Mouse (Mus musculus) heart, embryonic 16.5 days (tissue): ENCODE data around the gene Jak2. TPM values are rescaled to one million over a fixed set of nuclear protein-coding genes. Genes with fewer than 3 reads are reported as not detected.

Source experiments
- ATAC-seq: fragments of 200-750 bp; cut with Nextera tagmentation; replicated peaks from 2 replicates; pipeline ENCODE4 v1.8.0; 2017; ENCODE audit warnings: moderate number of reproducible peaks; ENCODE audit not compliant: insufficient read depth, low FRiP score; ENCODE audit errors: extremely low read depth
- H3K27ac ChIP-seq: fragments of 300-500 bp; sonication (generic); 2 replicates; pipeline ENCODE4 v1.5.1; 2014; ENCODE audit warnings: mild to moderate bottlenecking, low read length, control low read depth, moderate library complexity
- H3K27me3 ChIP-seq: fragments of 300-500 bp; sonication (generic); 2 replicates; pipeline ENCODE4 v1.6.1; 2014; ENCODE audit warnings: low read length, mixed read lengths; ENCODE audit not compliant: control insufficient read depth, insufficient read depth
- H3K36me3 ChIP-seq: fragments of 300-500 bp; sonication (generic); 2 replicates; pipeline ENCODE4 v1.6.1; 2014; ENCODE audit not compliant: control insufficient read depth, insufficient read depth
- H3K4me1 ChIP-seq: fragments of 300-500 bp; sonication (generic); 2 replicates; pipeline ENCODE4 v1.6.1; 2014; ENCODE audit warnings: low read length, mixed read lengths; ENCODE audit not compliant: control insufficient read depth, insufficient read depth
- H3K4me2 ChIP-seq: fragments of 300-500 bp; sonication (generic); 2 replicates; pipeline ENCODE4 v1.6.1; 2014; ENCODE audit warnings: low read depth, mild to moderate bottlenecking, control low read depth, low read length
- H3K4me3 ChIP-seq: fragments of 300-500 bp; sonication (generic); 2 replicates; pipeline ENCODE4 v1.5.1; 2014; ENCODE audit warnings: mild to moderate bottlenecking, control low read depth, low read length
- H3K9ac ChIP-seq: fragments of 300-500 bp; sonication (generic); 2 replicates; pipeline ENCODE4 v1.6.1; 2014; ENCODE audit warnings: low read length, control low read depth
- H3K9me3 ChIP-seq: fragments of 300-500 bp; sonication (generic); replicated peaks from 2 replicates; pipeline ENCODE4 v1.6.1; 2016; ENCODE audit warnings: low read length; ENCODE audit not compliant: control insufficient read depth
- WGBS: fragments of 180-500 bp; shearing (Covaris S2); extraction: QIAGEN DNeasy Blood & Tissue Kit; methylation state at CpG from one replicate; pipeline ENCODE4 v1.1.7; 2014; 5-methylcytosine and 5-hydroxymethylcytosine counted together
- polyA plus RNA-seq: library from polyadenylated mRNA; unstranded; fragments of >200 nt; fragmentation: Nextera tagmentation; extraction: Ambion mirVana; gene quantifications from 2 replicates; pipeline ENCODE4 v1.2.1, GENCODE M21; 2015

Jak2 gene
- polyA plus RNA-seq, 1 experiment from 2014 or later = 5.5 TPM

DNA sequence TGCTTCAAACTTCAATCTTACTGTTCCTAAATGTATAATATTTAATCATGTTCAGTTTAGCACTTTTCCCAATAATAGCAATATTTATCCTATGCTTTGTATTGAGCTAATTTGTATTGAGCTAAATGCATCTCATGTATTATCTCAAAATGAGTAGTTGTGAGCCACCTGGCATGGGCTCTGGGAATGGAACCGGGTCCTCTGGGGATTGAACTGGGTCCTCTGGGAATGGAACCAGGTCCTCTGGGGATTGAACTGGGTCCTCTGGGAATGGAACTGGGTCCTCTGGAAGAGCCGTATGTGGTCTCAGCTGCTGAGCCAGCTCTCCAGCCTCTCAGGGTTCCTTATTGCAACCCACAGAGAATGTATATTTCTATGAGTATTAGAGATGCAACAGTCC, 50.5 kb downstream of the Jak2 start:
- H3K27ac ChIP-seq = no peak overlapping the region
- no peaks in the 10 kb centered on the region for H3K4me1 ChIP-seq
- H3K4me2 ChIP-seq = no peak overlapping the region
- no peak overlapping the region for H3K4me3 ChIP-seq
- H3K27me3 ChIP-seq = no peaks in the 10 kb centered on the region
- 89% methylated on average over 2 of the region's 2 CpGs for WGBS
- ATAC-seq = no peak
- no peaks in the 10 kb centered on the region for H3K9me3 ChIP-seq
- no peak overlapping the region for H3K9ac ChIP-seq
- peaks cover 28% of the 10 kb centered on the region for H3K36me3 ChIP-seq

DNA sequence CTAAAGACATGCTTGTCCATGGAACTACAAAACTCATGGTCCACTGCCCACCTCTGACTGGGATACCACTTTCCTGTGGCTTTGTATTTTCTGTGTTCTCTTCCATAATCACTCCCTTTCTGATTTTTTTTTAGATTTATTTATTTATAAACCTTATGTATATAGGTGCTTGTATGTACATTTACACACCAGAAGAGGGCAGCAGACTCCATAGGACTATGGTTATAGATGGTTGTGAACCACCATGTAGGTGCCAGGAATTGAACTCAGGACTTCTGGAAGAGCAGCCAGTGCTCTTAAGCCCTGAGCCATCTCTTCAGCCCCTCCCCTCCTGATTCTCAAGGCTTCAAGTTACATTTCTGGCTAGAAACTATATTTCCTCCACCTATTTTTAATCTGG, 57.2 kb downstream of the Jak2 start:
- no peaks in the 10 kb centered on the region for H3K9me3 ChIP-seq
- H3K4me1 ChIP-seq = no peaks in the 10 kb centered on the region
- no peak overlapping the region for H3K9ac ChIP-seq
- no peaks in the 10 kb centered on the region for H3K27me3 ChIP-seq
- H3K4me2 ChIP-seq = no peak overlapping the region
- H3K27ac ChIP-seq = no peak overlapping the region
- H3K4me3 ChIP-seq = no peak overlapping the region
- no peak for ATAC-seq
- H3K36me3 ChIP-seq = peaks cover 10% of the 10 kb centered on the region

DNA sequence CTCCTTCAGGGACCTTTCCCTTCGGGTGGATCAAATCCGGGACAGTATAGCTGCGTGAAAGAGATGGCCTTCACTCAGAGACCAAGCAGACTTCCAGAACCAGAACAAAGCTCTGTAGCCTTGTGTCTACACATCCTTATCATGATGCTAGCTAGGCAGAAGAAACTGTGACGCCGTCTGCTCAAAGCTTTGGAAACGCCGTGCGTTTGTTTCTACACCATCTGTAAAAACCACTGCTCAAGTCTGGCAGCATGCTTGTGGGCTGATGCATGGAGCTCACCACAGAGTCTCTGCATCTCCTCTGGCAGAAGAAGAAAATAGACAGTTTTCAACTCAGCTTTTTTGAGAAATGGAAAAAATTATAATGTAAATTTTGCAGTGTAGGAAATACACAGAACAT, 60.2 kb downstream of the Jak2 start:
- no peak overlapping the region for H3K4me3 ChIP-seq
- H3K4me2 ChIP-seq = no peak overlapping the region
- WGBS = 85% methylated on average over 8 of the region's 8 CpGs
- no peaks in the 10 kb centered on the region for H3K4me1 ChIP-seq
- no peak for ATAC-seq
- H3K9ac ChIP-seq = no peak overlapping the region
- H3K27ac ChIP-seq = no peak overlapping the region
- peaks cover 8% of the 10 kb centered on the region for H3K9me3 ChIP-seq
- H3K27me3 ChIP-seq = no peaks in the 10 kb centered on the region
- H3K36me3 ChIP-seq = peaks cover 17% of the 10 kb centered on the region

DNA sequence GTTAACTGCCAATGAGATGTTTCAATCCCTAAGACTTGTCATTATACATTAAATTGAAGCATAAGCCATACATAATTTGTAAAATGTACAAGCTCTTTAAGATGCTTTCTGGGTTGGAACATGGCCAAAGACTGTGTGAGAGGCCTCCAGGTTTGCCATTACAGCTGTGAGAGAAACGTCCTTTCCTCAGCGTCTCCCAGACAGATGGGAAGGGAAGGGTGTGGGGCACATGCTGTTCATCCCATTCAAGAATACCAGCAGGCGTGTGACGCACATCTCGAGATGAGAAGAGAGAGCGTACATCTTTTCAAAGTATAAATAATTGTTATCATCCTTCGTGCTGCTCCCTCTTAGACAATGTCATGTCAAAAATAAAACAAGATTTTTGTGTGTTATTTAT, 61.0 kb downstream of the Jak2 start:
- 75% methylated on average over 7 of the region's 7 CpGs for WGBS
- Histone ChIP-seq H3K4me3 (no peak overlapping the region), H3K36me3 (peaks cover 19% of the 10 kb centered on the region)

DNA sequence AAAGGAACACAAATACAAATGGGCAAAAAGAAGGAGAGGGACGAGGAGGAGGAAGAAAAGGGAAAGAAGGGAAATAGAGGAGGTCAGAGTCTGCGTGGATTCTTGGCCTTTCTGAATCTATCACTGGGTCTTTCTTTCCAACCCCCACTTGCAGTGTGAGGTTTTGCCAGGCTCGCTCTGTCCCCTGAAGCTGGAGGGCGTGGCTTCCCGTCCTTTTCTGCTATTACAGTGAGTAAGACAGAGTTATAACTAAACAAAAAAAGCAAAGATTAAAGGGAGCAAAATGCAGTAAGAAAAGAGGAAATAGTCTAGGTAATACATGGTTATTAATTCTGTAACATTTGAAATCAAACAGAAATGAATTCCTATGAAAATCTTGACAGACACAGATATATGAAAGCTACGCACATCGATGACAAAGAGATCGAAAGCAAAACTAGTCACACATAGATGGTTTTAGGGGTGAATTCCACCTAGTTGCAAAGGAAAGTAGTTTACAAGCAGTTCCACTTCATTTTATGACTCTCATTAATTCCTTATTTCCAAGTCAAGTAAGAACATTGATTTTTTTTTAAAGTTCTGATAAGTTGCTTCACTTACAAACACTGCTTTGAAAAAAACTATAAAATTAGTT, 71.9 kb downstream of the Jak2 start:
- H3K27ac ChIP-seq = no peak overlapping the region
- H3K4me2 ChIP-seq = no peak overlapping the region
- H3K9ac ChIP-seq = no peak overlapping the region
- no peaks in the 10 kb centered on the region for H3K9me3 ChIP-seq
- no peaks in the 10 kb centered on the region for H3K36me3 ChIP-seq
- ATAC-seq = no peak
- 76% methylated on average over 8 of the region's 8 CpGs for WGBS
- no peaks in the 10 kb centered on the region for H3K27me3 ChIP-seq
- H3K4me3 ChIP-seq = no peak overlapping the region
- H3K4me1 ChIP-seq = peaks cover 4% of the 10 kb centered on the region; the same call in 1 of the 2 replicates

More for the DNA sequence above, 61.0 kb downstream of the Jak2 start:
- peaks cover 12% of the 10 kb centered on the region for H3K9me3 ChIP-seq
- ATAC-seq = no peak
- H3K27me3 ChIP-seq = no peaks in the 10 kb centered on the region
- H3K9ac ChIP-seq = no peak overlapping the region
- no peak overlapping the region for H3K4me2 ChIP-seq
- H3K4me1 ChIP-seq = no peaks in the 10 kb centered on the region
- H3K27ac ChIP-seq = no peak overlapping the region

DNA sequence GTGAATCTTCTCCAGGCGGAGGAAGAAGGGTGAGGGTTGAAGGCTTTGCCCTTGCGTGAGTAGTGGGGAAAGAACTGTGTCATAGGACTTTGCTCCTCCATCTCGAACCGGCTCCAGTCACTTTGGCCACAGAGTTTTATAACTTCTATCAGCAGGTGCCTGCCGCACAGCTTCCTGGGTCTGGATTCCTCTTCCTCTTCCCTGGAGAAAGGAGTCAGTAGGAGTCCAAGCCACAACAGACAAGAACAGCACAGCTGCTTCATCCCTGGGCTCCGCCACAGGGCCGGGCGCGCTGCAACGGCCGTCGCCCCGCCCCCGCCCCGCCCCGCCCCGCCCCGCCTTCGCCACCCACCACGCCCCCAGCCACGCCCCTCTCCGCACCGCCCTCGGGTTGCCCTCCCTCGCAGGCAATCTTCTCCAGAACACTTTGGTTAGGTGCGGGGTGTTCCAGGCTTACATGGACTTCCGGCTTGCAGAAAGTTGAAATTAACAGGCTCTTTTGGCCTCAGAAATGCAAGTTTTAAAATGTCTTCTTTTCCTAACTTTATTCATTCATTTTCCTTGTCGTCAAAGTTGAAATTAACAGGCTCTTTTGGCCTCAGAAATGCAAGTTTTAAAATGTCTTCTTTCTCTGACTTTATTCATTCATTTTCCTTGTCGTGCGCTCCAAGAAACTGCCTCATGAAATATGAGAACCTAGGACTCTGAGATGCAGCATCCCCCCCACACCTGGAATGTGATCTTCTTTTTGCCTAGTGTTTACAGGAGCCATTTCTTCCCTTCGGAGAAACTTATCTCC, 73.6 kb downstream of the Jak2 start, which contains the start of gene Insl6:
TSS of gene Insl6 (minus strand) at position 304 of the 799 bp plus-strand sequence.
- Histone ChIP-seq H3K36me3 (no peaks in the 10 kb centered on the region), H3K9ac (peak within 1 kb of the TSS; percentile 56), H3K9me3 (no peaks in the 10 kb centered on the region), H3K27ac (no peak within 1 kb of the TSS), H3K4me3 (peak within 1 kb of the TSS; percentile 51), H3K4me1 (peaks cover 4% of the 10 kb centered on the region; the same call in 1 of the 2 replicates), H3K27me3 (no peaks in the 10 kb centered on the region), H3K4me2 (peak within 1 kb of the TSS; percentile 70)
- 3% methylated on average over 31 of the region's 31 CpGs for WGBS
- peak; percentile 96 for ATAC-seq

DNA sequence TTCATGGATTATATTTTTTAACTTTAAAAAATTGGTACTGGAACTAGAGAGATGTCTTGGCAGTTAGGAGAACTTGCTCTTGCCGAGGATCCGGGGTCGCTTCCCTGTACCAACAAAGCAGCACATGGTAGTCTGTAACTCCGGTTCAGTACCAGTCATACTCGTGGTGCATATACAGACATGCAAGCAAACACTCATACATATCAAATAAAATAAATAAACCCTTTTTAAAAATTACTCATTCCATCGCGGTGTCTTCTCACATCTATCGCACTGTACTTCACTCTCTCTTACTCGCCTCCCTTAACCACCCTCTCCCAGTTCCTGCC, 74.2 kb downstream of the Jak2 start:
- ATAC-seq = no peak
- no peak overlapping the region for H3K9ac ChIP-seq

DNA sequence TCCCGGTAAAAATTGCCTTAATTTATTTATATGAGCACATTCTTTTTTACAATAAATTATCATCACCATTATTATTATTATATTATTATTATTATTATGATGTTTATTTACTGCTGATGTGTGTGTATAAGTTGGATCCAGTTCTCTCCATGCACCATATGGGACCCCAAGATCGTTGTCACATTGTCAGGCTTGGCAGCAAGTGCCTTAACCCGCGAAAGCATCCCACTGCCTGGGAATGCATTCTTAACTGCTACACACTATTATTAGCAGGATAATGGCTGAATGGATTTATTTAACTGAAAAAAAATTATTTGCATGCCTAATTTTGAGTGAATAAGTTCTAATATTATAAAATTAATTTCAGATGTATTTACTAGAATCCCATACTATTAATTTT, 74.8 kb downstream of the Jak2 start:
- Histone ChIP-seq H3K27ac (no peak overlapping the region), H3K4me2 (no peak overlapping the region), H3K27me3 (no peaks in the 10 kb centered on the region), H3K9ac (no peak overlapping the region), H3K4me3 (no peak overlapping the region), H3K36me3 (no peaks in the 10 kb centered on the region), H3K9me3 (no peaks in the 10 kb centered on the region), H3K4me1 (peaks cover 4% of the 10 kb centered on the region; the same call in 1 of the 2 replicates)
- WGBS = 79% methylated on average over 4 of the region's 4 CpGs
- ATAC-seq = no peak

More for the DNA sequence above, 74.2 kb downstream of the Jak2 start:
- Histone ChIP-seq H3K36me3 (no peaks in the 10 kb centered on the region), H3K27me3 (no peaks in the 10 kb centered on the region), H3K9me3 (no peaks in the 10 kb centered on the region), H3K4me3 (peak overlapping the region; percentile 51), H3K4me1 (peaks cover 4% of the 10 kb centered on the region; the same call in 1 of the 2 replicates), H3K27ac (no peak overlapping the region), H3K4me2 (peak overlapping the region; percentile 70)
- WGBS = 62% methylated on average over 9 of the region's 9 CpGs

DNA sequence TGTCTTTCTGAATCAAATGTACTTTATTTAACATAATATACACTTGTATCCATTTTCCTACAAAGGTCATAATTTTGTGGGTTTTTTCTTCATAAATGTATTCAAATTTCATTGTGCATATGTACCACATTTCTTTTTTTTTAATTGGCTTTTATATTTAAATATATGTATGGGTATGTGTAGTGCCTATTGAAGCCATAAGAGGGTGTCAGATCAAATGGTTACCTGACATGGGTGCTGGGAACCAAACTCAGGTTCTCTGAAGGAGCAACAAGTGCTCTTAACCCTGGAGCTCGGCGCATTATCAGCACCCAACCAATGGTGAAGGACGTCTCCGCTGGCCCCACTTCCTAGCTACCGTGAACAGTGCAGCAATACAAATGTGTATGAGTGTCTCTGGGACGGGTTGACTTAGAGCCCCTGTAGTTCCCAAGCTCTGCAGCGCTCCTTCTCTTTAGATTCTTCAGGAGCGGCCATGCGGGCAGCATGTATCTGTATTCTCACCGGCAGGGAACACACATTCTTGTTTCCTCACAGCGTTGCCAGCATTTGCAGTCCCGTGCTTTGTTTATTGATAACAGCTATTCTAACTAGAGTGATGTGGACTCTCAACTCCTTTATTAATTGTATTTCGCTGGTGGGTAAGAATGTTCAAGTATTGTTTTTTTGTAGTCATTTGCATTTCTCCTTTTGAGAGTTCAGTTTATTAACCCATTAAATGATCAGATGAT, 75.4 kb downstream of the Jak2 start:
- ATAC-seq = no peak
- Histone ChIP-seq H3K9ac (no peak overlapping the region), H3K4me1 (peaks cover 4% of the 10 kb centered on the region; the same call in 1 of the 2 replicates), H3K27ac (no peak overlapping the region), H3K27me3 (no peaks in the 10 kb centered on the region), H3K36me3 (no peaks in the 10 kb centered on the region), H3K4me3 (no peak overlapping the region), H3K9me3 (no peaks in the 10 kb centered on the region), H3K4me2 (no peak overlapping the region)
- WGBS = 71% methylated on average over 13 of the region's 13 CpGs
